Mouse (Mus musculus): ENCODE measurements around the gene Myo16. TPM values are rescaled to one million over a fixed set of nuclear protein-coding genes. Genes with fewer than 3 reads are reported as not detected.

Myo16 gene
- total RNA-seq, 2 experiments from 2014 or later, result 4.8 to 7.5 TPM

DNA sequence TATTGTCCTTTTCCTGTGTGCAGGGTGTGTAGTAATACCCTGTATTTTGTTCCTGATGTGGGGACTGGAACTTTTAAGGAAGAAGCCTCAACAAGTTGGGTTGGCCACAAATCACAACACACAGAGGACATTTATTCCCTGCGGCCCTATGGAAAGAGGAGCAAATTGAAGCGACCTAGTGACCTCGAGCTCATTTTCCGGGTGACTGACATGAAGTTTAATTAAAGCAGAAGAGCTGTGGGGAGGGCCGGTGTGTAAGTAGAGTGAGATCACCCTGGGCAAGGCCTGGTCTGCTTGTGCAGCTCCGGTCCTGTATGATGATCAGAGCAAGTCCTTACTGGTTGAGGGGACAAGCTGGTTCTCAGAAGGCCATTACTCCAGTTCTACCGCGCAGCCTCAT, 363.7 kb downstream of the Myo16 start:
- intact Hi-C loops (cut with DNase I), result no loop called here
- DNase-seq, result no peak

DNA sequence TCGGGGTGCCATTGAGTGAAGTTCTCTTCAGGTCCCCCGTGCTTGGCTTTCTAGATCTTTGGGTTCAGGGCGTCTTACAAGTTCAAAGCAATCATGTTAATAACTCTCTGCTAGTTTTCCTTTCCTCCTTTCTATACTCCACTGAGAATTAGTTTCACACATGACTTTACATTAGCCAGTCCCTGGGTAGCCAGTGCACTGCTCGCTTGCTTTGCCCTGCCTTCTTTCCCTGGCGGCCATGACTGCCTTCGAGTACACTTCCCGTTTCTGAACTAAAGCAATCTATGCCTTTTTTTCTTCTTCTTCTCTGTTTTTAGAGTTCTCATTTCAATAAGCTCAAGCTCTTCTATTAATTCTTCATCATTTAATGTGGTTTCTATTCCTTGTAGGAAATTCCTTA, 365.6 kb downstream of the Myo16 start:
- intact Hi-C loops (cut with DNase I), result no loop called here
- DNase-seq, result no peak

DNA sequence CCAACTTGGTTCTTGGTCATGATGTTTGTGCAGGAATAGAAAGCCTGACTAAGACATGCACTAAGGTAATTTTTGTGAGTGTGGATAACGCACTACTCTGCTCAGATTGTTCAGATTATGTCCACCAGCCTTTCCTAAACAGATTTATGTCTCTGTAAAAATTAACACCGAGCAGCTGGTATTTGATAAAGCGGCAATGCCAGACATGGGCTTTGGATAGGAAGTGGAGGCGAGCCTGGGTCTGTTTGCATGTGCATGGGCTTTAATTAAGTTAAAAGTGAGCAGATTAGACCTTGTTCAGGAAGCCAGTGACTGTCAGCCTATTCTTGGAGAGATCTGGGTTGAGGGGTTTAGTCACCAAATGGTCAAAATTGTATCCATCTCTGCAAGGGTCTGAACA, 367.8 kb downstream of the Myo16 start:
- no peak for DNase-seq
- intact Hi-C loops (cut with DNase I), result no loop called here

DNA sequence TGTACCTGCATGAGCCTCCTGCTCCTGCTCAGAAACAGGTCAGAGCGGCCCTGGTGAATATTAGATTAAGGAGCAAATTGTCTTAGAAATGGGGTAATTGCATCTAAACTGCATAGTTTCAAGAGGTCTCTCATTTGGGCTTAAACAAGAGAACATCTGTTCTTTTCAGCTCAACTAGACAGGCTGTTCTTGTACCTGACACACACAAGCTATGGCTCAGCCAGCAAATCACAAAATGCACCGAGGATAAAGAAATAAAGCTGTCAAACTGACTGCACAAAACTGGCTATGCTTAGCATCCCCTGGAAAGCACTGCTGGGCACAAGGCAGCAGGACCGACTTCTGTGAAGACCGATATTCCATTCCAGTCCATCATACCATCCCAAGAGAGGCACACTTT, 372.0 kb downstream of the Myo16 start:
- intact Hi-C loops (cut with DNase I), result no loop called here
- no peak for DNase-seq

DNA sequence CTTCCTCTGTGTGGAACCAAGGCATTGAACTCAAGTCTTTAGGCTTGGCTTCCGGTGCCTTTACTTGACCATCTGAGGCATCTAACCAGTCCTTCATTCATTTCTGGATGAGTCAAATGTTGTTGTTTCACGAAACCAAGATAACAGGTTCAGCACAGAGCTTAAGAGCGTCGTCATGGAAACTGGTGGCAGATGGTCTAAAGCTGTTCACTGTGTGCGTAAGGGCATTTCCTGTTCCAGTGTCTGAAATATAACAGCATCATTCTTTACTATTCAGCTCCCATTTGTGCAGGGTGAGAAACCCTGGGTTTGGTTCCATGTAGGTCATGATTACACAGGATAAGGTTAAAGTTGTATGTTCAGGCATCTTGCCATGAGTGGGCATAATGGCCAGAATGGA, 372.9 kb downstream of the Myo16 start:
- intact Hi-C loops (cut with DNase I), result no loop called here
- no peak for DNase-seq

DNA sequence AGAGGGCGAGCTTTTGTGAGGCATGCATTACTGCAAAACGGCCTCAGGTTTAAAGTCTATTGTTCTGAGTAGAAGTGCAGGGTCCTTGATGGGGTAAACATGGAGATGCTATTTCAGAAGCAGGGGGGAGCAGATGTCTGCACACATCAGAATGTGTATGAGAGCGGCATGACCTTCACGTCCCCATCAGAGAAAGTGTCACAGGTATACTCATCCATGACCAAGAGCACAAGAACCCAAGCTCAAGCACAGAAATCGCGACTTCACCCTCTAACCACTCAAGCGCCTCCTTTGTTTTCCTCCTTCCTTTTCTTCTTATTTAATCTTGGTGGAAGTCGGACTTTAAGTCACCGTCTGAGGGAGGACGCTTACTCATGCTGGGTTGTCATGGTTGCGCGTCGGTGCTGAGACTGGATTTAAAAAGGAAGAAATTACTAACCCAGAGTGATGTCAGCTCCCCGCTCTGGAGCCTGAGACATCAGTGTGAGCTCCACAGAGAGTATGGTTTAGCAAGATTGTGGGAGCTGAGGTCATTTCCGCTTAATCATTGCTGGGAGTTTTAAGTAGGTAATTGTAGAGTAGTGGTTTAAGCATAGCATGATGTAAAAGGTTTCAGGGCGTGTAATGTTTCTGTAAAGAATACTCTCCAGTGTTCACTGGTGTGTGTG, 381.0 kb downstream of the Myo16 start:
- DNase-seq, result peak in 1 of 2 experiments; percentile 2
- intact Hi-C loops (cut with DNase I), result no loop called here

DNA sequence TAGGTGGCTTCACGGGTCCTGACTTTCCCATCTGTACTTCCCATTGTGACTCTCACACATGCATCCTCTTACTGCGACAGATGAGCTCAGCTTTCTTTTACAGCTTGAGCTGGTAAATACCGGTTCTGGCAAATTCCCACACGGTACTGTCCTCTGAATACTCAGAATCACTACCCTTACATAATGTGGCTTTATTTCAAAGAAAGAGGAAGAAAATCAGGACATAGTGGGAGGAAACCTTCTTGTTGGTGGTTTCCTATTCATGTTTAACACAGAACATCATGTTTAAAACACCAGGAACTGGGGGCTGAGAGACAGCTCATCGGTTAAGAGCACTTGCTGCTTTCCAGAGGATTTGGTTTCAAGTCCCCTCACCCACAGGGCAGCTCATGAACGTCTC, 384.6 kb downstream of the Myo16 start:
- intact Hi-C loops (cut with DNase I), result no loop called here
- no peak for DNase-seq

DNA sequence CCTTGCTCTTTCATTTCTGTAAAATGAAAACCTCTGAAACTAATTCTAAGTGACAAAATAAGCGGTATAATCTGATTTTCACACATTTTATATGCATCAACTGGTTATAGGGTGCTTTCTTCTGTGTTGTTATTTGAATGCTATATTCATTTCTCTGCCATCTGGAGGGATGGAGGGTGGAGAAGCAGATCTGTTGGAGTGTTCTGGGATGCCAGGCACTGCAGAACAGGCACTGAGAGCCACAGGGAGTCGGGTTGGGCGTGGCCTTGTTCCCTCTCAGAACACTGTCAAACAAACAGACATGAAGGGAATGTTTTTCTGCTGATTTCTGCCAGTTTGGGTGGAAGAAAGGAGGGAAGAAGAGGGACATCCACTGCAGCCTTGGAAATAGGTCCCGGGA, 386.0 kb downstream of the Myo16 start:
- DNase-seq, result no peak
- intact Hi-C loops (cut with DNase I), result no loop called here

DNA sequence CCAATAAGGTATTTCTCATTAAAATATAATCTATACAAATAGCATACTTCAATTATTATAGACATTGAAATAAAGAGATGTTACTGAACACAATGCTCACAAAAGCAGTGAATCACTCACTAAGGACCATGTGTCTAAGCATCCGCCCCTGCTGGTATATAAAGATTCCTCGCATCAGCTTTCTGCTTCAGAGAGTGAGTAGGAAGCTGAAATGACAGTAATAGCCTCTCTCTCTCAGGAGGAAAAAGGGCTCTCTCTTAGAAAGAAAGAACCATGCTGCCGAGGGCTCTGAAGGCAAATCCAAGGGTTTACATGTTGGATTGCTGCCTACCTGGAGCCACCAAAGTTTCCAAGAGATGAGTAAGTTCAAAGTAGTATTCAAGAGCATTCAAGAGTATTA, 392.2 kb downstream of the Myo16 start:
- DNase-seq, result no peak
- intact Hi-C loops (cut with DNase I), result no loop called here

DNA sequence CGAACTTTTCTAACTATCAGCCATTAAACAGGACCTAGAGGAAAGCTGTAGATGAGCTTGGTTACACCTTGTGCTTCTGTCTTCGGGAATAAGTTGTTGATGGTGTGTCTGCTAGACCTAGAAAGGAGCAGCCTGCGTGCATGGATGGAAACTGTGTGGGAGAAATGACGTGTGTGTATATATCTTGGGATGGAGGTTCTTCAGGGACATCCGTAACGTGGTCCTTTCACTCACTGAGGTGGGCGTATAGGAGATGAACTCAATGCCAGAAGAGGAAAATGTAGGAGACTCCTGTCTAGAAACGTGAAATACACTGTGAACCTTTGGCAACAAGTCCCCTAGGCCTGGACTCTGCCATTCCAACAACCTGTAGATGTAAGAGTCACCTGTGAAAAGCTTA, 392.8 kb downstream of the Myo16 start:
- intact Hi-C loops (cut with DNase I), result no loop called here
- DNase-seq, result no peak

DNA sequence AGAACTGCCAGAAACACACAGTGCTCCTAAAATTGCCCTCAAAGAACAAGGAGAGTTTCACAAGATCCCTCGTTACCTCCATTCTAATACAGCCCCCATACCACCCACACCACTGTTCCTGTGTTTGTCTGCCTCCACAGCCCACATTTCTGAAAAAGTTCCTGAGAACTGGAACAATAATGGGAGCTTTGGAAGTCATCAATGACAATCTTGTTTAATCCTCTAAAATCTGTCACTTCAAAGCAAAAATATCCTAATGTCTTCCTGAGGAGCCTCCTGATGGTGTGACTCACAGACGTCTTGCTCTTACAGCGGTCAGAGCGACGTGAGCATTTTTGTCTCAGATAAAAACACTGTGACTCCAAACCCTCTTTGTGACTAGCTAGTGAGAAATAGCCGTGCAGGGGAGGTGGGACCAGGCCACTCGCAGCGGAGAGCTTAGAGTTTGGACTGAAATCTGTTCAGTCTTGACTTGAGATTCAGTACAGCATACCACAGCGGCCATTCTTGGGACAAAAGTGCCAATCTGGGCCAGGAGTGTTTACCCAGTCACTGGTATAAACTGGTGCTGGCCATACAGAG, 394.4 kb downstream of the Myo16 start:
- intact Hi-C loops (cut with DNase I), result no loop called here
- DNase-seq, result no peak

DNA sequence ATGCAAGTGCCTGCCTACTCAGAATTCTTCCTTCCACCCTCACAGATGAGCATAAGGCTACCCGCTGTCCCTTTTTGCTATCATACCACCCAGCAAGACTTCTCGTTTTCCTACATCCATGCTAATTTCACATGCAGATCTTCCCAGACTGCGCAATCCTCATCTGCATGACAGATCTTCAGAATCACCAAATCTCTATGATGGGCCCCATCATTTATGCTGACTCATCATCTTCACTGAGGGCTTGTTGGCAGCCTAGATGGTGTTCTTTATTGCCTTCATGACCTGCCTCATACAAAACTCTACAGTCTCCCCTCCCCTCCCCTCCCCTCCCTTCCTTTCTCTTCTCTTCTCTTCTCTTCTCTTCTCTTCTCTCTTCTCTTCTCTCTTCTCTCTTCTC, 395.7 kb downstream of the Myo16 start:
- no peak for DNase-seq
- intact Hi-C loops (cut with DNase I), result no loop called here

DNA sequence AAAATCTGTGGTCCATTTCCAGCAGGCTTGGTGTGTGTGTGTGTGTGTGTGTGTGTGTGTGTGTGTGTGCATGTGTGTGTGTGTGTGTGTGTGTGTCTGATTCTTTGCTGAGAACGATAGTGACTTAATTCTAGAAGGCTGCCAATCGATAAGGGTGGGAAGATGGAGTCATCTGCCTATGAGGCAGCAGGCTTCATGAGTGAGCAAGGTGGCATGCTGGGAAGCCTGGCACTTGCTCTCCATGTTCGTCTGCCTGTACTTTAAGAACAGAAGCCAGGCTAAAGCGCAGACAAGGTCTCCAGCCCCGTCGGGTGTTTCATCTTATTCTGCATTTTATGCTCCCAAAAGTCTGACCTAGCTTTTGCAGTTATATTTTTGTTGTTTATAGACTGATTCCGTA, 404.2 kb downstream of the Myo16 start:
- intact Hi-C loops (cut with DNase I), result no loop called here
- DNase-seq, result no peak

DNA sequence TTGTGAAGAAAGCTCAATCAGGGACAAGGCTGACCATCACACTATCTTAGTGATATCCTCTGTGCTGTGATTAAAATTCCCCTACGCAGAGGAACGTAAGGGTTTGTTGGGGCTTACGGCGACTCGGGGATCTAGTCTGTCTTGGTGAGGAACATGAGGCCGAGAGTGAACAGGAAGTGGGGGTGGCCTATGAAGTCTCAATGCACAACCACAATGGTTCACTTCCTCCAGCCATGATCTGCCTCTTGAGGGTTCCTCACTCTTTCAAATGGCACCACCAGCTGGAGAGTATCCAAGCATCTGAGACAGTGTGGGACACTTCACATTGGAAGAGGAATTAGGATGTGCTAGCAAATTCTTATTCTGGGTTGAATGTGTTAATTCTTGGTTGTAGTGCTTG, 405.8 kb downstream of the Myo16 start:
- intact Hi-C loops (cut with DNase I), result no loop called here
- DNase-seq, result no peak

DNA sequence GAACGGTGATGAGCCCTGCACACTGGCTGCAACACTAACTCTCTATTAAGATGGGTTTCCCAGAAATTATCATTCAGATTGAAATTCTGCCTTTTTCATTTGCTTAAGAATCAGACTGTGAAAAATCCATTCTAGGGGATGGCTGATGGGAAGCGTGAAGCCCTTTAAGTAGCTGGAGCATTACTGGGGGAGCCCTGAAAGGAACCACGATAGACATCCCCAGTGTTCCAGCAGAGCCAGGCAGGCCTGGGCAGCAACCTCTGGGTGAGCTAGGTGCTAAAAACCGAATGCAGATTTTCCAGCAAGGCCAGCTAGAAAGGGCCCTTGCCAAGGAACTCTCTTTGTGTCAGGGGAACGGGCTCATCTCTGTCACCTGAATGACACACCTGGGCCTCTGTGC, 407.9 kb downstream of the Myo16 start:
- DNase-seq, result no peak
- intact Hi-C loops (cut with DNase I), result no loop called here

DNA sequence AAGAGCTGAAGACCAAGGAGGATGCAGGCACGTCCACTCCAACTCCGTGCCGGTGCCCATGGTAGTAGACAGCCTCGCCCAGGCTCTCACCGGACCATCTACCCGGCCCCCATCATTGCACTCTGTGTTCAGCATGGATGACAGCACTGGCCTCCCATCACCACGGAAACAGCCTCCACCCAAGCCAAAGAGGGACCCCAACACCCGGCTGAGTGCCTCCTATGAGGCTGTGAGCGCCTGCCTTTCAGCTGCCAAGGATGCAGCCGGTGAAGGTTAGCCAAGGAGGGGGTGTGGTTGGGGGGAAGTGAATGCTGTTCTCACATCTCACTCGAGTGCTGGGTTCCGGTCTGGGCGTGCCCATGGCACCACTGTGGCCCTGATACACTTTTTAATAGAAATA, 408.3 kb downstream of the Myo16 start:
- intact Hi-C loops (cut with DNase I), result no loop called here
- no peak for DNase-seq

DNA sequence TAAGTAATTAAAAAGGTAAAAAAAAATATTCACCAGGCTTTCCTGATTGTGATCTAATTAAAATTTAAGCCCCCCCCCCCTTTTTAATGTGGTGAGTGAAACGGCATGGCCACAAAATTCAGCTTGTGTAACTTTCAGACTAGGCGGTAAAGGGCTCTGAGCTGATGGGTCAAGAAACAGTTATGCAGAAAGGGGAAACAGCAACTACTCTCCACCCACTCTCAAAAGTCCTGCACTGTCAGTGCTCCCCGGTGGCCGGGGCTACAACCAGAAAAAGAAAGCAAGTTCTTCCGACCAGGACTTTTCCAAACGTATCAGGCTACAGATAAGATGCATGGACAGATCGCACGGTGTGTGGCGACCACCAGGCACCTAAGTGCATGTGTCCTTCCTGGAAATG, 408.9 kb downstream of the Myo16 start:
- no peak for DNase-seq
- intact Hi-C loops (cut with DNase I), result no loop called here

DNA sequence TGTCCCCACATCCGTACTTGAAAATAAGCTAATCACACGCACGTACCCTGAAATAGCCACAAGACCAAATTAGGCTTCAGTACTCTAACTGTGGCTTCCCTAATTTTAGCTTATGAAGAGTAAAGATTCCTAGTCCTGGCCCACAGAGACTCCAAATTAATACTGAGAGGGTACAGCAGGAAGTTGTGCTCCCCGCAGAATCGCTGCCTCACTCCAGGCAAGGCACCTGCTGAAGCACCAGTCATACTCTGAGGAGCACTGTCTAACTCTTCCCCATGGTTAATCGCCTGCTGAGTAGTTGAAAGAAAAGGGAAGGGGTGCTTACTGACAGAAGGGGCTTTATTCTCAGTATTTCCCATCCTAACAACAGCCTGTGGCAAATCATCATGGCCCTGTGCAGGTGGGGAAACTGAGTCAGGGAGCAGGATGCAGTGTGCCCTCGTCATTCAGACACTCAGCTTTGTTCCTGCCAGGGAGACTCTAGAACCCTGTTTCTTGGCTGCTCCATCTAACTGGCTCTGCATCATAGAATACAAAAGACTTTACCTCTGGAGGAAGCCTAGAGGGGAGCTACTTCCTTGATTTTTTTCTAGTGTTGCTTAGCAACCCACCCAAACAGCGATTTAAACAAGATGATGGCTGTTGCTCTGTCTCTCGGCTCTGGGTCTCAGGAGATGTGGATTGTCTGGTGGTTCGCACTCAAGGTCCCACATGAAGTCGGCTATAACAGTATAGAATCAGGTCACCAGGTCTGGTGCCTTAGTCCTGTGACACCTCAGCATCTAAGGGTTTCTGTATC, 411.7 kb downstream of the Myo16 start:
- no peak for DNase-seq

DNA sequence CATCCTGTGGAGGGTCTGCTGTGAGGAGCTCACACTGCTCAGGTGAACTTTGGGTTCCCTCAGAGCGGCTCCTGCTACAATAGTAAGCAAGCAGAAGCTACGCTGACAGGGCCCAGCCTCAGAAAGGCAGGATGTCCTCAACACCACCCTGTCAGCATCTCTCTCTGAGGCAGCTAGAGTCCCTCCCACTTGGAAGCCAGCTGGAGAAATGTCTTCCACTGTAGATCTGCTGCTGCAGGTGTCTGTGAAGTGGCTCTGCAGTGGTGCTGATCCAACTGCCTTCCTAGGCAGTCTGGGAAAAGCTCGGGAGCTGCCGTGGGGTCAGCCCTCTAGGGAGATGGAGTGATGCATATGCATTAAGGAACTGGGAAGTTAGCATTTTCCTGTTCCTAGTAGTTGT, 414.7 kb downstream of the Myo16 start:
- intact Hi-C loops (cut with DNase I), result no loop called here

More for the DNA sequence above, 411.7 kb downstream of the Myo16 start:
- intact Hi-C loops (cut with DNase I), result no loop called here

DNA sequence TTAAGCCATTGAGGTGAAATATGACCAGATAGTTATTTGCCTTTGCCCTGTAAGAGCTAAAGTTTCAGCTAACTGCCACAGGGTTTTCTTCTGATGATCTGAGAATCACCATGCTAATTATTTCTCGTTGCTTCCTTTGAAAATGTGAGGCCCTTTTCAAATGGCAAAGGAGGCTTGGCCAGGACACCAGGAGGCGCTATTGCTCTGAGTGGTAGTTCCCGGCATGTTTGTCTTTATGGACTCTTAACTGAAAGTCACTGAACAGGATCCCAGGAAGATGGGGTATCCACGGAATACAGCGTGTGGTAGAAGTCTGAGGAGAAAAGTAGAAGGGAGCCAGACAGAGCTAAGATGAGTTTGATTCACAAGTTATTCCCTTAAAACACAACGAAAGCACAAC, 420.4 kb downstream of the Myo16 start:
- peak; percentile 81 to 91 for DNase-seq
- intact Hi-C loops (cut with DNase I), result loop anchor here (2.0 to 10.0 kb wide), 5 partner anchors 132 to 615 kb away; no protein-coding TSS in a partner anchor

More for the DNA sequence above, 414.7 kb downstream of the Myo16 start:
- DNase-seq, result no peak

DNA sequence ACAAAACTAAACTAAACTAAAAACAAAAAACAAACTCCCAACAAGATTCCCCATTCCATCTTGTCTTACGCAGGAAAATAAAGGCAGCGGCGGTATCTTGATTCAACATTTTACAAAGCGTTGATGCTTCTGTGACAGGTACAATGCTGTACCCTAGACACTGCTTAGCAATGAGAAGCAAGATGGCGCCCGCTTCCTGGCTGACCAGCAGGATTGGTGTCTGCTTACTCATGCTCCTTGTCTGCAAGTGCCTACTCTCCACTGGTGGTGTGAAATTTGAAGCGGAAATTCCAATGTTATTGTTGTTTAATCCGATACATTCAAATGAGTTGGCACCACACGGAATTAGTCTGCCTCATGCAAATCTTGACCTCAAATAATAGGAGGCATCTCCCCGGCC, 421.5 kb downstream of the Myo16 start:
- no peak for DNase-seq
- intact Hi-C loops (cut with DNase I), result loop anchor here (2.0 to 10.0 kb wide), 4 partner anchors 240 to 614 kb away; no protein-coding TSS in a partner anchor

Data from heart, postnatal 14 days (tissue).